Mouse (Mus musculus) urinary bladder, postnatal 10 days (tissue): ENCODE results near the gene Il18bp.

ENCODE experiments used
- DNase-seq: peaks from one replicate; pipeline ENCODE4 v3.0.0; 2022; ENCODE audit warnings: low spot score

Gene Il18bp

GRCm38 (mm10) chr7:102000921-102001630, 17.4 kb downstream of the Il18bp start:
- no peak for DNase-seq

- no peak for DNase-seq
Observed at GRCm38 (mm10) chr7:102000296-102000695, 18.2 kb downstream of the Il18bp start.

DNA sequence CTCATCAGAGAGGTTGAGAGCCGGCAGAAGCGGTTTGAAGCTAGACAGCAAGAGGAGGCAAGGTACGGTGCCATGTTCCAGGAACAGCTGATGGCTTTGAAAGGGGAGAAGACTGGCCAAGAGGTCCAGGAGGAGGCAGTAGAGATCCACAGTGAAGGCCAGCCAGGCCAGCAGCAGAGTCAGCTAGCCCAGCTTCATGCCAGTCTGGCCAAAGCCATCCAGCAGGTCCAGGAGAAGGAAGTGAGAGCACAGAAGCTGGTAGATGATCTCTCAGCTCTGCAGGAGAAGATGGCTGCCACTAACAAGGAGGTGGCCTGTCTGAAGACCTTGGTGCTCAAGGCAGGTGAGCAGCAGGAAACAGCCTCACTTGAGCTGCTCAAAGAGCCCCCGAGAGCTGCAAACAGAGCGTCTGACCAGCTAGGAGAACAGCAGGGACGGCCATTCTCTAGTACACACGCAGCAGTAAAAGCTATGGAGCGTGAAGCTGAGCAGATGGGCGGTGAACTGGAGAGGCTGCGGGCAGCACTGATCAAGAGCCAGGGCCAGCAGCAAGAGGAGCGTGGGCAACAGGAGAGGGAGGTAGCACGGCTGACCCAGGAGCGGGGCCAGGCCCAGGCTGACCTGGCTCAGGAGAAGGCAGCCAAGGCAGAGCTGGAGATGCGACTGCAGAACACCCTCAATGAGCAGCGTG, 18.9 kb downstream of the Il18bp start:
- DNase-seq = no peak

- peak; percentile 59 for DNase-seq
Observed at GRCm38 (mm10) chr7:101998194-101998927, 20.1 kb downstream of the Il18bp start.

- DNase-seq = no peak
Observed at GRCm38 (mm10) chr7:101994241-101994640, 24.2 kb downstream of the Il18bp start.

DNA sequence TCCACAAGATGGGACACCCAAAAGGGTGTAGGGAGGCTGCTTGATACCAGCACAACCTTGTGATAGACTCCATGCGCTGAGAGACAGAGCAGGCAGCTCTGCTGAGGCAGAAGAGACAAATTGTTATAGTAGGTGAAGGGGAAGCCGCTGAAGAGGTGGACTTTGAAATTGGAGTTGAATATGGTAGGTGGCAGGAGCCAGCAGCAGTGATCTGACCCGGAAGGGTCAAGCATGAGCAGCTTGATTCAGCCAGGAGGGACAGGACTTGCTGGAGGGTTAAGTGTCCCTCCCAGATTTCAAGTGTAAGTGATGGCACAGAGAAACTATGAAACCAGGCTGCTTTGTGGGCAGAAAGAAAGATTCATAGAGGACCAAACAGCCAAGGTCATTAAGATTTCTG, 33.4 kb downstream of the Il18bp start:
- no peak for DNase-seq

DNA sequence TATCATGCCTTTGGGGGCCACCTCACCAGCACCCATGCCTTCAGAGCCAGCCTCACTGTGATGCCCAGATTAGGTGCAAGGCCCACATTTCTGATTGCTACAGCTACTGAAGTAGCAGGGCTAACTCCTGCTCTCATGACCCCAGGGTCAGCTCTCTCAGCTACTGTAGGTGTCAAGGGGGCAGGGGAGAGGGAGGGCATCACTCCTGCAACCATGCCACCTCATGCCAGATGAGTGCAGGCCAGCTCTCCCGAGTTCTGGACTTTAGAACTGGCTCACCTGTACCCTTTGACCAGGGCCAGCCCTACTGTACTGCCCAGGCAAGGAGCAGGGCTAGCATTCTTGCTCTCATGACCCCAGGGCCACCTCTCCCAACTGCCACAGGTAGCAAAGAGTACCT, 35.8 kb downstream of the Il18bp start:
- DNase-seq = no peak

- no peak for DNase-seq
Observed at GRCm38 (mm10) chr7:101974505-101974904, 44.0 kb downstream of the Il18bp start.

- no peak for DNase-seq
Observed at GRCm38 (mm10) chr7:101973730-101974129, 44.8 kb downstream of the Il18bp start.

DNA sequence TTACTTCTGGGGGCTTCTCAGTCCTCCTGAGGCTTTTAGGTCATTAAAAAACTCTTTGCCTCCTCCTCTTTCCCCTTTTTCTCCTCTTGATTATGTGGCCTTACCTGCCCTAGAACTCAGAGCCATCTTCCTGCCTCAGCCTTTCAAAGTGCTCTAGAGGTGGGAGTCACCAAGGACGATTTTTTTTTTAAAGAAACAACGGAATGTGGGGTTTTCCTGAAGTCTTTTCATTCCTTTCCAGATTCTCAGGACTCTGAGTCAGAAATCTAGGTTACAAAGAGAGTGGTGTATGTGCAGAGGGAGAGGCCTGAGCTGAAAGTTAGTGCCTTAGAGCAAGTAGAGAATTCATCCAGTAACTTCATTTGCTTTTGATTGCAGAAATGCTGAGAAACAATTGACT, 46.8 kb downstream of the Il18bp start:
- DNase-seq = no peak

DNA sequence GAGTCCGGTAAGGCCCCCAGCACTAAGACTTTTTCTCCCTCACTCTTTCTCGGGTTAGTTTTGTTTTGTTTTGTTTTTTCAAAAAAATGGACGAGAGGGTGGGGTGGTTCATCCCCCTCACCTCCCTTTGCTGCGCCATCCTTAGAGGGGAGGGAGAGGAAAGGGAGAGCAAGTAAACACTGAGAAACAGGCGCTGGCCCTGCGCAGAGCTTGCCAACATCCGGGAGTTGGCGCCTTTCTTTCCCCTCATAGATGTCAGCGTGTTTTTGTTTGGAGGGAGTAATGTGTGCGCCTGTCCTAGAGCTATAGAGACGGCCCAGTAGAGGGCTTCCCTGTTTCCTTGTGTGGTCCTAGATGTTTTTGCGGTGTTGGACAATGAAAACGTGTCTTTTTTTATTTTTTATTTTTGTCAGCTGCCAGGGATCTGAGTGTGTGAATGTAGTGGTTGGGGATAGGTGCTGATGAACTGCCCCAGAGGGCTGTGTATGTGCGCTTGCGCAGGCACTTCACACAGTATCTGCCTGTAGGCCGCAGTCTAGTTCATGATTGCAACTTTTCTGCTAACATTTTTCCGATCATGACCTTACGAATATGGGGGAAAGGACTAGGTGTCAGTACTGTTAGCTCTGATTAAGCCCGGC, 47.5 kb downstream of the Il18bp start:
- peak; percentile 13 for DNase-seq

GRCm38 (mm10) chr7:101970429-101970775, 48.1 kb downstream of the Il18bp start:
- DNase-seq = peak; percentile 82

GRCm38 (mm10) chr7:101969694-101970428, 48.6 kb downstream of the Il18bp start:
- DNase-seq = peak; percentile 37

GRCm38 (mm10) chr7:101968751-101969150, 49.7 kb downstream of the Il18bp start:
- no peak for DNase-seq

DNA sequence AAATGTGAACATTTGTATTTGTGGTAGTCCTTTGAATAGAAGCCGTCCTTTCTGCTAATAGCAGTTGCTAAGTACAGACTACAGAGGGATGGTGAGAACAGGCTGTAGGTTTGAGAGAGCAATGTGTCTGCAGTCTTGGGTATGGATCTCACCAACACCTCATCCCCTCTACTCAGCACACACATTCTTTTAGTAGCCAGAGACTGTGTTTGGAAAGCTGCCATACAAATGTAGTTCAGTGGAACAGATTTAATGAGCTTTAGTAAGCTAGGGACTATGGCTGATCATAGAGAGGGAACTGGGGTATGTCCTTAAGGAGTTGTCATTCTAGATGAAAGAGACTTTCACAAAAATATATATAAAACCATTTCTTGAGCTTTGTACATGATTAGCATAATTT, 51.2 kb downstream of the Il18bp start:
- DNase-seq = no peak

DNA sequence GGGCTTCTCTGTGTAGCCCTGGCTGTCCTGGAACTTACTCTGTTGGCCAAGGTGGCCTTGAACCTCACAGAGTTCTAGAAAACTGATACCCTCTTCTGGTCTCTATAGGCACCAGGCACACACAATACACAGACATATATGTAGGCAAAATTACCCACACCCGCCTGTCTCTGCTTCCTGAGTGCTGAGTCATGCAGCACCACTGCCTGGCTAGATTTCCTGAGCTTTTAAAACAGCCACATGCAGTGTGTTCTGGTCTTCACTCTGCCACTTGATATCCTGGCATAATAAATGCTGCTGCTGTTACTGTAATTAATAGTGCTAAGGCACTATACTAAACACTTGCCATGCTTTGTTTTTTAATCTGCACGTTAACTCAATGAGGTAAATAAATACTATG, 52.9 kb downstream of the Il18bp start:
- no peak for DNase-seq
